Mouse (Mus musculus): Measurements from ENCODE around the gene Arpc1b.
"Not testable (repeated sequence)": the region's sequence is repeated elsewhere in the genome, so short reads cannot be mapped to it uniquely, and the experiment has no call there.

The Arpc1b gene

GRCm38 (mm10) chr5:145114071-145114605, at the start of gene Arpc1b:
Gene Arpc1b, plus strand, starts transcription at chr5:145114215.
- in situ Hi-C loops (cut with MboI; ENCODE audit: low pct_unique_long_range_greater_than_20kb in 1 of 2, low sequenced_read_pairs in 2 of 2, unreplicated experiment in 1 of 2) = no loop called here

DNA sequence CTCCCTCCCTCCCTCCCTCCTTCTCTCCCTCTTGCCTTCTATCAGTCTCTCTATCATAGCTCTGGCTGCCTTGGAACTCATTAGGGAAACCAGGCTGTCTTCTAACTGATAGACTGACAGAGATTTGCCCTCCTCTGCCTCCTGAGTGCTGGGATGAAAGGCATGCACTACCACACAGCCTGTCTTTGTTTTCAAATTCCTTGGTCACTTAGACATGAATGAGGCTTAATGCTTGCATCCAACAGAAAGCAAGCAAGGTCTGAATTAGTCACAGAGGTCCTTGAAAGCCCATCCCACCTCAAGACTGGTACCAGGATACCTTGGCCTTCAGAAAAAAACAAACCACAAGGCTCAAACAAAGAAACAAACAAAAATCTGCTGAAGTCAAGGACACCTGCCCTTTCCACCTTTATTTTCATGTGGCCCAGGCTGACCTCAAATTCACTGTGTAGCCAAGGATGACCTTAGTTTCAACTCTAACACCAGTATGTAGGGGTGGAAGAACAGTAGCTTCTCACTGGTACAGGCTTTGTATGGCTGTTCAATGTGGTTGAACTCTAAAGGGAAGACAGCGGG, 49.2 kb upstream of the Arpc1b start:
- in situ Hi-C loops (cut with MboI; ENCODE audit: low pct_unique_long_range_greater_than_20kb in 1 of 2, low sequenced_read_pairs in 2 of 2, unreplicated experiment in 1 of 2) = no loop called here

DNA sequence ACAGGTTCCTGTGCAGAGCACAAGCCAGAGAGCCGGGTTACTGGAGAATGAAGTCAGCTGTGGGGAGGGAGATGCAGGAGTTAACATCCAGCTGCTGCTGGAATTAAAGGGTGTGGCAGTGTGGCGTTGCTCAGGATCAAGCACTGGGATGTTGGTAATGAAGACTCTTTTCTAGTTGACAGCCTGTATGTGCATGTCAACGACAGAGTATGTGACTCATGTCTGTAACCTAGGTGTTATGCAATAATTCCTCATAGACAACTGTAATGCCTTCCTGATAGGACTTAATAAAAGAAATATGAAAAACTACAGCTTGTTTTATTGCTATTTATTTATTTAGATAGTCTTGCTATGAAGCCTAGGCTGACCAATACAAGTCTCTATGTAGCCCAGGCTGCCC, 45.2 kb upstream of the Arpc1b start:
- in situ Hi-C loops (cut with MboI; ENCODE audit: low pct_unique_long_range_greater_than_20kb in 1 of 2, low sequenced_read_pairs in 2 of 2, unreplicated experiment in 1 of 2) = no loop called here

DNA sequence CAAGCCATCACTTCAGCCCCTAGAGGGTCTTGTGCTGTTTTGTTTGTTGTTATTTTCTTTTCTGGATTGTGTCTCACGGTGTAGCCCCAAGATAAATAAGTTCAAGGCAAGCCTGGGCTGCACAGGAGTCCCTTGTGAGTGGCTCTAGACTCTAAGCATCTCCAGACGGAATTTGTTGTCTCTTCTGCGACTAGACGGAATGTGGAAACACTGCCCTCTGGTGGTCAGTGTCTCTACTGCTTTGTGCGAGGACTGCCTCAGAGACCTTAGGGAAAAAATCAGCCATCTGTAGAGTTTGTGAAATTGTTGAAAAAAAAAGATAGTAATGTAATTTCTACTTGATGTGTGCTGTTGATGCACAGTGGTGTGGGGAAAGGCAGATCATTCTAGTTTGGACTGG, 44.3 kb upstream of the Arpc1b start:
- in situ Hi-C loops (cut with MboI; ENCODE audit: low pct_unique_long_range_greater_than_20kb in 1 of 2, low sequenced_read_pairs in 2 of 2, unreplicated experiment in 1 of 2) = loop anchor here in 1 of 2 experiments (5.0 kb wide), 2 partner anchors 32 to 72 kb away; no protein-coding TSS in a partner anchor

- in situ Hi-C loops (cut with MboI; ENCODE audit: low pct_unique_long_range_greater_than_20kb in 1 of 2, low sequenced_read_pairs in 2 of 2, unreplicated experiment in 1 of 2) = loop anchor here in 1 of 2 experiments (5.0 kb wide), 2 partner anchors 34 to 74 kb away; no protein-coding TSS in a partner anchor
Measured at GRCm38 (mm10) chr5:145071342-145071741, 42.7 kb upstream of the Arpc1b start.

DNA sequence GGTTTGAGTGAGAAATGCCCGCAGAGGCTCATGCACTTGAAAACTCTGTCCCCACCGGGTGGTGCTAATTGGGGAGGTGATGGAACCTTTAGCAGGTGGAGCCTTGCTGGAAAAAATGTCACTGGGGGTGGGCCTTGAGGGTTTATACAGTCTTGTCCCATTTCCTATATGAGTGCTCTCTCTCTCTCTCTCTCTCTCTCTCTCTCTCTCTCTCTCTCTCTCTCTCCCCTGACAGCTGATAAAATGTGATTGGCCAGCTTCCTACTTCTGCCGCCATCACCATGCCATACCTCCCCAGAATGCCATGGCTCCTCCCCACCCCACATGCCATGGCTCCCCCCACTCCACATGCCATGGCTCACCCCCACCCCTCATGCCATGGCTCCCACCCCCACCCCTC, 38.9 kb upstream of the Arpc1b start:
- in situ Hi-C loops (cut with MboI; ENCODE audit: low pct_unique_long_range_greater_than_20kb in 1 of 2, low sequenced_read_pairs in 2 of 2, unreplicated experiment in 1 of 2) = no loop called here

GRCm38 (mm10) chr5:145081866-145082613, 32.0 kb upstream of the Arpc1b start:
- in situ Hi-C loops (cut with MboI; ENCODE audit: low pct_unique_long_range_greater_than_20kb in 1 of 2, low sequenced_read_pairs in 2 of 2, unreplicated experiment in 1 of 2) = no loop called here

DNA sequence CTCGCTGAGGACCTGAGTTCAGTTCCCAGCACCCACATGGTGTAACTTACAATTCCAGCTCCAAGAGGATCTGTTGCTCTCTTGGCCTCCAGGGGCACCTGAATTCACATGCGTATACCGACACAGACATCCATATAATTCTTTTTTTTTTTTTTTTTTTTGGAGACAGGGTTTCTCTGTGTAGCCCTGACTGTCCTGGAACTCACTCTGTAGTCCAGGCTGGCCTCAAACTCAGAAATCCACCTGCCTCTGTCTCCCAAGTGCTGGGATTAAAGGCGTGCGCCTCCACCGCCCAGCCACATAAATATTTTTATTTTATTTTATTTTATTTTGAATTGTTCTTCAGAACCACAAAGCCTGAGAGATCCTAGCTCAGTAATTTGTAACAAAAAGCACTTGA, 30.8 kb upstream of the Arpc1b start:
- in situ Hi-C loops (cut with MboI; ENCODE audit: low pct_unique_long_range_greater_than_20kb in 1 of 2, low sequenced_read_pairs in 2 of 2, unreplicated experiment in 1 of 2) = not testable (repeated sequence)

DNA sequence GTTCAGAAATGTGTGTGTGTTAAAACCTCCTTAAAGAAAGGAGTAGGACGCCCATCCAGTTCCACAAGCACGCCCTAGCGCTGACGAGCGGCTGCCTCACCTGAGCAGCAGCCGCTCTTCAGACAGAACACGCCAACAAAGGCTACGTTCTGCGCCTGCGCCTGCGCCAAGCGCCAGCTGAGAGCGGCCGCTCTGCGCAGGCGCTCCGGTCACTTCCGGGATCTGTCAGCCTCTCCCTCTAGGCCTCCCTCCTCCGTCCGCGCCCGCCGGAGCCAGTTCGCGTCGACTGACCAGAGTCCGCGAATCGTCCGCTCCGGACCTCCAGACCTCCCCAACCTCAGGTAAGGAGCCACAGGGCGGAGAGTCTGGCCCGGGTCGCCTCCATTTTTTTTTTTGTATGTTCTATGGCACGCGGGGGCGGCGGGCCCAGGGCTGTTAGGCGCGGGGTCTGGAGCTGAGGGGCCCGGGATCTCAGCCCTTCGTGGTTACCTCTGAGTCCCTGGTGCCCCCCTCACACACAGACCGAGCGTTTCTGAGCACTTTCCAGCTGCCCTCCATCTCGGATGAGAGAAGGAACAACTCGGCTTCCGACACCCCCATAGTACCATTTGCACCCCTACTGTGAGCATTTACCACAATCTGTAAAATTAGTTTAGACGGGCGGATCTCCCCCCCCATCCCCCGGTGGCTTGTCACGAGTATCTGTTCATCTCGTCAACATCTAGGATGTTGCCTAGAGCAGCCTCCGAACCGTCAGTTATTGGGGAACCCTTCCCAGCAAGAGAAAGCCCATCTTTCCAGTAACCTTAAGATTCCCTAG, 30.2 kb upstream of the Arpc1b start, which contains the start of the genes Arpc1a and Kpna7:
Arpc1a (plus strand) TSS at position 199 of the 820 bp plus-strand sequence.
Kpna7 (minus strand) TSS at position 399 of the 820 bp plus-strand sequence.
- in situ Hi-C loops (cut with MboI; ENCODE audit: low pct_unique_long_range_greater_than_20kb in 1 of 2, low sequenced_read_pairs in 2 of 2, unreplicated experiment in 1 of 2) = no loop called here

GRCm38 (mm10) chr5:145084822-145085221, 29.2 kb upstream of the Arpc1b start:
- in situ Hi-C loops (cut with MboI; ENCODE audit: low pct_unique_long_range_greater_than_20kb in 1 of 2, low sequenced_read_pairs in 2 of 2, unreplicated experiment in 1 of 2) = no loop called here

GRCm38 (mm10) chr5:145088186-145088585, 25.8 kb upstream of the Arpc1b start:
- in situ Hi-C loops (cut with MboI; ENCODE audit: low pct_unique_long_range_greater_than_20kb in 1 of 2, low sequenced_read_pairs in 2 of 2, unreplicated experiment in 1 of 2) = no loop called here

- in situ Hi-C loops (cut with MboI; ENCODE audit: low pct_unique_long_range_greater_than_20kb in 1 of 2, low sequenced_read_pairs in 2 of 2, unreplicated experiment in 1 of 2) = no loop called here
Measured at GRCm38 (mm10) chr5:145089878-145090277, 24.1 kb upstream of the Arpc1b start.

DNA sequence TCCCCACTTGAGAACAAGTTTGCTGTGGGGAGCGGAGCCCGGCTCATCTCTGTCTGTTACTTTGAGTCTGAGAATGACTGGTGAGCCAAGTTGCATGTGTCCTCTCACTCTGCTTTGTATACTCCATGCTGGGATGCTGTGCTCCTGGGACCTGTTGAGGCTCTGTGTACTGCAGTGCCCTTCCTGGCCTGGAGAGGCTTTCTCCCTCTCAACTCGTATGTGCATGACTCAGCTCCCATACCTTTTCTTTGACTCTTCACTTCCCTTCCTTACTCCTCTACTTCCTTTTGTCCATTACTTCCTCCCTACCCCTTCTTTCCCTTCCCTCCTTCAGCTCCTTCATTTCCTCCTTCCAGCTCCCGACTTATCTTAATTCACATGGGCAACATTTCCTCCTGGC, 17.8 kb upstream of the Arpc1b start:
- in situ Hi-C loops (cut with MboI; ENCODE audit: low pct_unique_long_range_greater_than_20kb in 1 of 2, low sequenced_read_pairs in 2 of 2, unreplicated experiment in 1 of 2) = no loop called here

- in situ Hi-C loops (cut with MboI; ENCODE audit: low pct_unique_long_range_greater_than_20kb in 1 of 2, low sequenced_read_pairs in 2 of 2, unreplicated experiment in 1 of 2) = no loop called here
Measured at GRCm38 (mm10) chr5:145098340-145098821, 15.6 kb upstream of the Arpc1b start.

DNA sequence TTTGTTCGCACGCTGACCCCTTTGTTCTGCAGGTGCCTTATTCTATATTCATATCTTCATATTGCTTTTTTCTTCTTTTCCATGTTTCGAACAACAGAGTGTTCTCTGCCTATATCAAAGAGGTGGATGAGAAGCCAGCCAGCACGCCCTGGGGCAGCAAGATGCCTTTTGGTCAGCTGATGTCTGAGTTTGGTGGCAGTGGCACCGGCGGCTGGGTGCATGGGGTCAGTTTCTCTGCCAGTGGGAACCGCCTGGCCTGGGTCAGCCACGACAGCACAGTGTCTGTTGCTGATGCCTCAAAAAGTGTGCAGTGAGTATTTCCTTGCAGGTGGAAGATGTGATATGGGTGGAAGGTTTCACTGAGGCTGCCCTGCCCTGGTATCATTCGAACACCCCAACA, 13.1 kb upstream of the Arpc1b start:
- in situ Hi-C loops (cut with MboI; ENCODE audit: low pct_unique_long_range_greater_than_20kb in 1 of 2, low sequenced_read_pairs in 2 of 2, unreplicated experiment in 1 of 2) = no loop called here

- in situ Hi-C loops (cut with MboI; ENCODE audit: low pct_unique_long_range_greater_than_20kb in 1 of 2, low sequenced_read_pairs in 2 of 2, unreplicated experiment in 1 of 2) = not testable (repeated sequence)
Measured at GRCm38 (mm10) chr5:145101451-145101850, 12.6 kb upstream of the Arpc1b start.

DNA sequence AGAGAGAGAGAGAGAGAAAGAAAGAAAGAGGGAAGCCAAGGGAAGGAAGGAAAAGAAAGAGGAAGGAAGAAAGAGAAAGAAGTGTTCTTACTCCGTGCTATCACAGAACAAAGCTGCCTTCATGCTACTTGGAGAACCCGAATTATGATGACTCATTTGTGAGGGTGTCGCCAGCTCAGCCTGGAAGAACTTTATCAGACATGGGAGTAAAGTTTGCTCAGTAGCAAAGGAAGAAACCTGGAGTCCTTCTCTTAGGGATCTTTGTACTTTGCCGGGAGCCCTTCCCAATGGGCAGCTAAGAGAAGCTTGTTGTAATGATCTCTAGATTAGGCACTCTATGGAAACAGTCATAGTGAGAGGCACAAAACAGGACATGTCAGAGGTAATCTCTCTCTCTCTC, 11.3 kb upstream of the Arpc1b start:
- in situ Hi-C loops (cut with MboI; ENCODE audit: low pct_unique_long_range_greater_than_20kb in 1 of 2, low sequenced_read_pairs in 2 of 2, unreplicated experiment in 1 of 2) = no loop called here

DNA sequence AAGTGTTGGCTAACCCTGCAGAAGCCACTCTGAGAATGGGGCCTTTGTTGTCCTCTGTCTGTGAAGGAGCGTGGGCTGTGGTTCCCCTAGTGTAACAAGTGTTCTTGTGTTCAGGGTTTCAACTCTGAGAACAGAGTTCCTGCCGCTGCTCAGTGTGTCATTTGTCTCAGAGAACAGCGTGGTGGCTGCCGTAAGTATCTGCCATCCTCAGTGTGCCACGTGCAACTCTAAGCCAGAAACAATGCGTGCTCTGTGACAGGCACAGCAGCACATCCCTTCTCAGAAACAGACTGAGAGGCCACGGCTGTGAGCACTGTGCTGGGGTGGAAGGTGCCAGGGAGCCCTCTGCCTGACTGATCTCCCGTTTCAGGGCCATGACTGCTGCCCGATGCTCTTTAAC, 9.7 kb upstream of the Arpc1b start:
- in situ Hi-C loops (cut with MboI; ENCODE audit: low pct_unique_long_range_greater_than_20kb in 1 of 2, low sequenced_read_pairs in 2 of 2, unreplicated experiment in 1 of 2) = no loop called here

All from mouse embryonic stem cell (cell line).